Mouse (Mus musculus) liver, embryonic 16.5 days (tissue): ENCODE results near the gene Anxa5. TPM values are rescaled to one million over a fixed set of nuclear protein-coding genes. Genes with fewer than 3 reads are reported as not detected.

Experiments
- ATAC-seq: fragments of 200-750 bp; cut with Nextera tagmentation; 2 replicates; pipeline ENCODE4 v1.8.0; 2017; ENCODE audit warnings: low read depth, mild to moderate bottlenecking, moderate number of reproducible peaks, moderate library complexity
- H3K27ac ChIP-seq: fragments of 300-500 bp; sonication (generic); 2 replicates; pipeline ENCODE4 v1.5.1; 2014; ENCODE audit warnings: mild to moderate bottlenecking, low read length
- H3K27me3 ChIP-seq: fragments of 300-500 bp; sonication (generic); 2 replicates; pipeline ENCODE4 v1.6.1; 2014; ENCODE audit warnings: low read depth, low read length, mixed read lengths; ENCODE audit not compliant: control insufficient read depth, insufficient read depth
- H3K36me3 ChIP-seq: fragments of 300-500 bp; sonication (generic); 2 replicates; pipeline ENCODE4 v1.6.1; 2014; ENCODE audit warnings: mild to moderate bottlenecking; ENCODE audit not compliant: control insufficient read depth, insufficient read depth
- H3K4me1 ChIP-seq: fragments of 300-500 bp; sonication (generic); 2 replicates; pipeline ENCODE4 v1.6.1; 2014; ENCODE audit warnings: low read depth, low read length, mixed read lengths; ENCODE audit not compliant: control insufficient read depth
- H3K4me2 ChIP-seq: fragments of 300-500 bp; sonication (generic); 2 replicates; pipeline ENCODE4 v1.6.1; 2014; ENCODE audit warnings: low read depth, low read length, mixed read lengths
- H3K4me3 ChIP-seq: fragments of 300-500 bp; sonication (generic); 2 replicates; pipeline ENCODE4 v1.5.1; 2014; ENCODE audit warnings: low read depth, mild to moderate bottlenecking, low read length
- H3K9ac ChIP-seq: fragments of 300-500 bp; sonication (generic); 2 replicates; pipeline ENCODE4 v1.6.1; 2014; ENCODE audit warnings: low read depth, low read length
- H3K9me3 ChIP-seq: fragments of 300-500 bp; sonication (generic); replicated peaks from 2 replicates; pipeline ENCODE4 v1.6.1; 2016; ENCODE audit warnings: low read length; ENCODE audit not compliant: control insufficient read depth
- WGBS: fragments of 180-500 bp; shearing (Covaris S2); extraction: QIAGEN DNeasy Blood & Tissue Kit; methylation state at CpG from one replicate; pipeline ENCODE4 v1.1.7; 2014; ENCODE audit not compliant: insufficient replicate concordance; 5-methylcytosine and 5-hydroxymethylcytosine counted together
- polyA plus RNA-seq: library from polyadenylated mRNA; unstranded; fragments of >200 nt; fragmentation: Nextera tagmentation; extraction: Ambion mirVana; gene quantifications from 2 replicates; pipeline ENCODE4 v1.2.1, GENCODE M21; 2015

The Anxa5 gene
- polyA plus RNA-seq, 1 experiment from 2014 or later: 80.2 TPM

GRCm38 (mm10) chr3:36467632-36468031 is 8.1 kb downstream of the Anxa5 start:
- Histone ChIP-seq H3K4me1 (peaks cover 3% of the 10 kb centered on the region; the same call in 1 of the 2 replicates), H3K27ac (no peak overlapping the region), H3K9ac (no peak overlapping the region), H3K4me3 (no peak overlapping the region), H3K4me2 (no peak overlapping the region), H3K9me3 (no peaks in the 10 kb centered on the region), H3K36me3 (no peaks in the 10 kb centered on the region), H3K27me3 (no peaks in the 10 kb centered on the region)
- no peak for ATAC-seq
- 73% methylated on average over 7 of the region's 7 CpGs for WGBS

- H3K9ac ChIP-seq: no peak overlapping the region
- H3K4me1 ChIP-seq: no peaks in the 10 kb centered on the region
- H3K27ac ChIP-seq: no peak overlapping the region
- H3K4me3 ChIP-seq: no peak overlapping the region
- 49% methylated on average over 7 of the region's 7 CpGs for WGBS
- no peaks in the 10 kb centered on the region for H3K36me3 ChIP-seq
- H3K4me2 ChIP-seq: no peak overlapping the region
- no peak for ATAC-seq
- H3K9me3 ChIP-seq: no peaks in the 10 kb centered on the region
- no peaks in the 10 kb centered on the region for H3K27me3 ChIP-seq
Measured at GRCm38 (mm10) chr3:36465538-36465937, 10.2 kb downstream of the Anxa5 start.

- no peak for ATAC-seq
- no peaks in the 10 kb centered on the region for H3K9me3 ChIP-seq
- no peak overlapping the region for H3K4me3 ChIP-seq
- 35% methylated on average over 1 of the region's 1 CpGs for WGBS
- no peak overlapping the region for H3K4me2 ChIP-seq
- no peaks in the 10 kb centered on the region for H3K4me1 ChIP-seq
- no peaks in the 10 kb centered on the region for H3K27me3 ChIP-seq
- no peak overlapping the region for H3K9ac ChIP-seq
- H3K27ac ChIP-seq: no peak overlapping the region
- H3K36me3 ChIP-seq: no peaks in the 10 kb centered on the region
Measured at GRCm38 (mm10) chr3:36462348-36462747, 13.3 kb downstream of the Anxa5 start.

GRCm38 (mm10) chr3:36461819-36462218 is 13.9 kb downstream of the Anxa5 start:
- Histone ChIP-seq H3K9ac (no peak overlapping the region), H3K27me3 (no peaks in the 10 kb centered on the region), H3K4me1 (no peaks in the 10 kb centered on the region), H3K4me2 (no peak overlapping the region), H3K27ac (no peak overlapping the region), H3K4me3 (no peak overlapping the region), H3K36me3 (no peaks in the 10 kb centered on the region), H3K9me3 (no peaks in the 10 kb centered on the region)
- 74% methylated on average over 5 of the region's 5 CpGs for WGBS
- ATAC-seq: no peak

- no peak overlapping the region for H3K4me3 ChIP-seq
- no peaks in the 10 kb centered on the region for H3K4me1 ChIP-seq
- 72% methylated on average over 7 of the region's 7 CpGs for WGBS
- H3K27ac ChIP-seq: no peak overlapping the region
- ATAC-seq: no peak
- no peaks in the 10 kb centered on the region for H3K27me3 ChIP-seq
- no peaks in the 10 kb centered on the region for H3K9me3 ChIP-seq
- no peaks in the 10 kb centered on the region for H3K36me3 ChIP-seq
- no peak overlapping the region for H3K4me2 ChIP-seq
- H3K9ac ChIP-seq: no peak overlapping the region
Measured at GRCm38 (mm10) chr3:36460717-36461116, 15.0 kb downstream of the Anxa5 start.

- no peak for ATAC-seq
- H3K27me3 ChIP-seq: no peaks in the 10 kb centered on the region
- H3K9ac ChIP-seq: no peak overlapping the region
- 71% methylated on average over 3 of the region's 3 CpGs for WGBS
- no peak overlapping the region for H3K27ac ChIP-seq
- no peaks in the 10 kb centered on the region for H3K4me1 ChIP-seq
- no peaks in the 10 kb centered on the region for H3K9me3 ChIP-seq
- H3K4me2 ChIP-seq: no peak overlapping the region
- no peak overlapping the region for H3K4me3 ChIP-seq
- H3K36me3 ChIP-seq: no peaks in the 10 kb centered on the region
Measured at GRCm38 (mm10) chr3:36455566-36455965, 20.1 kb downstream of the Anxa5 start.

GRCm38 (mm10) chr3:36455124-36455523 is 20.6 kb downstream of the Anxa5 start:
- Histone ChIP-seq H3K4me1 (no peaks in the 10 kb centered on the region), H3K9ac (no peak overlapping the region), H3K27ac (no peak overlapping the region), H3K4me3 (no peak overlapping the region), H3K27me3 (no peaks in the 10 kb centered on the region), H3K36me3 (no peaks in the 10 kb centered on the region), H3K4me2 (no peak overlapping the region), H3K9me3 (no peaks in the 10 kb centered on the region)
- no peak for ATAC-seq
- WGBS: 75% methylated on average over 8 of the region's 8 CpGs

GRCm38 (mm10) chr3:36452502-36452901 is 23.2 kb downstream of the Anxa5 start:
- H3K4me3 ChIP-seq: no peak overlapping the region
- no peaks in the 10 kb centered on the region for H3K27me3 ChIP-seq
- no peaks in the 10 kb centered on the region for H3K9me3 ChIP-seq
- H3K4me1 ChIP-seq: no peaks in the 10 kb centered on the region
- WGBS: 71% methylated on average over 1 of the region's 1 CpGs
- ATAC-seq: no peak
- no peak overlapping the region for H3K4me2 ChIP-seq
- no peak overlapping the region for H3K27ac ChIP-seq
- no peaks in the 10 kb centered on the region for H3K36me3 ChIP-seq
- no peak overlapping the region for H3K9ac ChIP-seq

GRCm38 (mm10) chr3:36449292-36450165 is 26.2 kb downstream of the Anxa5 start:
- Histone ChIP-seq H3K27me3 (no peaks in the 10 kb centered on the region), H3K4me1 (no peaks in the 10 kb centered on the region), H3K4me3 (no peak overlapping the region), H3K36me3 (no peaks in the 10 kb centered on the region), H3K9ac (no peak overlapping the region), H3K9me3 (no peaks in the 10 kb centered on the region), H3K4me2 (no peak overlapping the region), H3K27ac (no peak overlapping the region)
- no peak for ATAC-seq
- WGBS: 38% methylated on average over 20 of the region's 20 CpGs
